Mouse (Mus musculus): ENCODE measurements around the gene Ghr. TPM values are rescaled to one million over a fixed set of nuclear protein-coding genes. Genes with fewer than 3 reads are reported as not detected.

Ghr gene
- polyA plus RNA-seq, 1 experiment from 2014 or later: 96.4 TPM

- Histone ChIP-seq H3K4me3 (ENCODE audit: low read depth, low read length) (no peak overlapping the region), H3K9me3 (ENCODE audit: low read length) (no peaks in the 10 kb centered on the region), H3K27me3 (replicated peaks; ENCODE audit: insufficient read depth, low read length) (no peaks in the 10 kb centered on the region), H3K36me3 (ENCODE audit: insufficient read depth, low read length) (no peaks in the 10 kb centered on the region), H3K4me2 (replicated peaks; ENCODE audit: low read depth, low read length) (no peak overlapping the region), H3K27ac (ENCODE audit: low read length) (no peak overlapping the region), H3K4me1 (ENCODE audit: insufficient read depth, low read depth, low read length) (no peaks in the 10 kb centered on the region), H3K9ac (replicated peaks; ENCODE audit: low read depth) (no peak overlapping the region)
- ATAC-seq (no peak), DNase-seq (ENCODE audit: low spot score) (no peak)
- TF ChIP-seq CTCF (IDR thresholded peaks at IDR 0.05) (no peak), EP300 (IDR thresholded peaks at IDR 0.05) (no peak)
These were observed 192.6 kb downstream of the Ghr start for GRCm38 (mm10) chr15:3390722-3391121.

- Histone ChIP-seq H3K27ac (ENCODE audit: low read length) (no peak overlapping the region), H3K36me3 (ENCODE audit: insufficient read depth, low read length) (no peaks in the 10 kb centered on the region), H3K4me3 (ENCODE audit: low read depth, low read length) (no peak overlapping the region), H3K4me1 (ENCODE audit: insufficient read depth, low read depth, low read length) (peaks cover under 1% of the 10 kb centered on the region; the same call in 1 of the 2 replicates), H3K27me3 (replicated peaks; ENCODE audit: insufficient read depth, low read length) (no peaks in the 10 kb centered on the region), H3K9ac (replicated peaks; ENCODE audit: low read depth) (no peak overlapping the region), H3K9me3 (ENCODE audit: low read length) (no peaks in the 10 kb centered on the region), H3K4me2 (replicated peaks; ENCODE audit: low read depth, low read length) (no peak overlapping the region)
- ATAC-seq: peak; percentile 35; the same call in 1 of the 2 replicates
- peak; percentile 25 for DNase-seq (ENCODE audit: low spot score)
- TF ChIP-seq CTCF (IDR thresholded peaks at IDR 0.05) (no peak), EP300 (IDR thresholded peaks at IDR 0.05) (no peak)
These were observed 194.3 kb downstream of the Ghr start for GRCm38 (mm10) chr15:3389011-3389410.

GRCm38 (mm10) chr15:3388485-3388884 is 194.8 kb downstream of the Ghr start:
- Histone ChIP-seq H3K36me3 (ENCODE audit: insufficient read depth, low read length) (no peaks in the 10 kb centered on the region), H3K27ac (ENCODE audit: low read length) (no peak overlapping the region), H3K27me3 (replicated peaks; ENCODE audit: insufficient read depth, low read length) (no peaks in the 10 kb centered on the region), H3K4me3 (ENCODE audit: low read depth, low read length) (no peak overlapping the region), H3K9me3 (ENCODE audit: low read length) (no peaks in the 10 kb centered on the region), H3K4me1 (ENCODE audit: insufficient read depth, low read depth, low read length) (peaks cover 3% of the 10 kb centered on the region; the same call in 1 of the 2 replicates), H3K4me2 (replicated peaks; ENCODE audit: low read depth, low read length) (no peak overlapping the region), H3K9ac (replicated peaks; ENCODE audit: low read depth) (no peak overlapping the region)
- TF ChIP-seq CTCF (IDR thresholded peaks at IDR 0.05) (no peak), EP300 (IDR thresholded peaks at IDR 0.05) (no peak)
- ATAC-seq: no peak; the same call in 1 of the 2 replicates
- WGBS: 56% methylated on average over 2 of the region's 2 CpGs
- DNase-seq (ENCODE audit: low spot score): peak; percentile 66

GRCm38 (mm10) chr15:3383788-3384187 is 199.5 kb downstream of the Ghr start:
- WGBS: 6% methylated on average over 2 of the region's 2 CpGs
- DNase-seq (ENCODE audit: low spot score) (peak; percentile 81), ATAC-seq (peak; percentile 82)
- no peaks in the 10 kb centered on the region for H3K27me3 ChIP-seq (replicated peaks; ENCODE audit: insufficient read depth, low read length)
- no peak overlapping the region for H3K9ac ChIP-seq (replicated peaks; ENCODE audit: low read depth)
- peaks cover 3% of the 10 kb centered on the region; the same call in 1 of the 2 replicates for H3K4me1 ChIP-seq (ENCODE audit: insufficient read depth, low read depth, low read length)
- H3K27ac ChIP-seq (ENCODE audit: low read length): no peak overlapping the region
- H3K4me3 ChIP-seq (ENCODE audit: low read depth, low read length): no peak overlapping the region
- H3K36me3 ChIP-seq (ENCODE audit: insufficient read depth, low read length): no peaks in the 10 kb centered on the region
- H3K4me2 ChIP-seq (replicated peaks; ENCODE audit: low read depth, low read length): no peak overlapping the region
- H3K9me3 ChIP-seq (ENCODE audit: low read length): no peaks in the 10 kb centered on the region
- TF ChIP-seq EP300 (IDR thresholded peaks at IDR 0.05) (no peak), CTCF (IDR thresholded peaks at IDR 0.05) (no peak)

- H3K4me1 ChIP-seq (ENCODE audit: insufficient read depth, low read depth, low read length): peaks cover 3% of the 10 kb centered on the region; the same call in 1 of the 2 replicates
- TF ChIP-seq CTCF (IDR thresholded peaks at IDR 0.05) (no peak), EP300 (IDR thresholded peaks at IDR 0.05) (peak; percentile 60)
- no peak overlapping the region for H3K4me2 ChIP-seq (replicated peaks; ENCODE audit: low read depth, low read length)
- H3K4me3 ChIP-seq (ENCODE audit: low read depth, low read length): no peak overlapping the region
- no peak overlapping the region for H3K9ac ChIP-seq (replicated peaks; ENCODE audit: low read depth)
- WGBS: 17% methylated on average over 6 of the region's 6 CpGs
- ATAC-seq (peak; percentile 66), DNase-seq (ENCODE audit: low spot score) (peak; percentile 66)
- no peaks in the 10 kb centered on the region for H3K36me3 ChIP-seq (ENCODE audit: insufficient read depth, low read length)
- H3K27ac ChIP-seq (ENCODE audit: low read length): 0 out of 2 replicates have a peak overlapping the region, but pooled peaks have one; percentile 43
- H3K9me3 ChIP-seq (ENCODE audit: low read length): no peaks in the 10 kb centered on the region
- no peaks in the 10 kb centered on the region for H3K27me3 ChIP-seq (replicated peaks; ENCODE audit: insufficient read depth, low read length)
These were observed 201.9 kb downstream of the Ghr start for GRCm38 (mm10) chr15:3381413-3381812.

GRCm38 (mm10) chr15:3368261-3368832 is 214.9 kb downstream of the Ghr start:
- no peak for TF ChIP-seq EP300 (IDR thresholded peaks at IDR 0.05)
- no peak for TF ChIP-seq CTCF (IDR thresholded peaks at IDR 0.05)
- Histone ChIP-seq H3K4me2 (replicated peaks; ENCODE audit: low read depth, low read length) (no peak overlapping the region), H3K36me3 (ENCODE audit: insufficient read depth, low read length) (no peaks in the 10 kb centered on the region), H3K27ac (ENCODE audit: low read length) (no peak overlapping the region), H3K4me1 (ENCODE audit: insufficient read depth, low read depth, low read length) (no peaks in the 10 kb centered on the region), H3K9me3 (ENCODE audit: low read length) (0 out of 2 replicates have a peak, but pooled peaks cover 6% of the 10 kb centered on the region), H3K9ac (replicated peaks; ENCODE audit: low read depth) (no peak overlapping the region), H3K4me3 (ENCODE audit: low read depth, low read length) (no peak overlapping the region), H3K27me3 (replicated peaks; ENCODE audit: insufficient read depth, low read length) (no peaks in the 10 kb centered on the region)
- ATAC-seq (no peak), DNase-seq (ENCODE audit: low spot score) (no peak)
- 81% methylated on average over 2 of the region's 2 CpGs for WGBS

Data from lung, postnatal 0 days (tissue).